Mouse (Mus musculus) gonadal fat pad, adult 2 months (tissue): ENCODE measurements around the gene Slc25a28. TPM values are rescaled to one million over a fixed set of nuclear protein-coding genes. Genes with fewer than 3 reads are reported as not detected.

Source experiments
- DNase-seq: peaks from one replicate; pipeline ENCODE4 v3.0.0-alpha.2; 2012; ENCODE audit warnings: low read depth
- polyA plus RNA-seq: library from polyadenylated mRNA; depleted of rRNA; stranded (reverse); fragments of >200 nt; gene quantifications from 2 replicates; pipeline ENCODE4 v1.2.3, GENCODE M21; 2012

Gene Slc25a28
- polyA plus RNA-seq, 1 experiment = 91.0 TPM

- no peak for DNase-seq
Observed at GRCm38 (mm10) chr19:43678467-43679003, 3.9 kb upstream of the Slc25a28 start.

GRCm38 (mm10) chr19:43675525-43676400 lies 1.1 kb upstream of the Slc25a28 start:
- DNase-seq = no peak

GRCm38 (mm10) chr19:43674316-43674689 lies 378 bp downstream of the Slc25a28 start:
- no peak for DNase-seq

GRCm38 (mm10) chr19:43673513-43674315 lies 967 bp downstream of the Slc25a28 start:
- DNase-seq = no peak

GRCm38 (mm10) chr19:43671054-43671453 lies 3.6 kb downstream of the Slc25a28 start:
- DNase-seq = no peak

GRCm38 (mm10) chr19:43669136-43669759 lies 5.4 kb downstream of the Slc25a28 start:
- DNase-seq = no peak

GRCm38 (mm10) chr19:43667430-43667809 lies 7.3 kb downstream of the Slc25a28 start:
- no peak for DNase-seq

- DNase-seq = no peak
Observed at GRCm38 (mm10) chr19:43666661-43667429, 7.8 kb downstream of the Slc25a28 start.

GRCm38 (mm10) chr19:43665441-43666048 lies 9.1 kb downstream of the Slc25a28 start:
- no peak for DNase-seq

- DNase-seq = no peak
Observed at GRCm38 (mm10) chr19:43663471-43663870, 11.2 kb downstream of the Slc25a28 start.

- DNase-seq = no peak
Observed at GRCm38 (mm10) chr19:43662176-43662967, 12.3 kb downstream of the Slc25a28 start.

- no peak for DNase-seq
Observed at GRCm38 (mm10) chr19:43660774-43661173, 13.9 kb downstream of the Slc25a28 start.

GRCm38 (mm10) chr19:43659632-43660031 lies 15.0 kb downstream of the Slc25a28 start:
- DNase-seq = no peak

- DNase-seq = no peak
Observed at GRCm38 (mm10) chr19:43655735-43656492, 18.8 kb downstream of the Slc25a28 start.

GRCm38 (mm10) chr19:43651241-43651785 lies 23.4 kb downstream of the Slc25a28 start:
- DNase-seq = no peak

- DNase-seq = no peak
Observed at GRCm38 (mm10) chr19:43648343-43648742, 26.3 kb downstream of the Slc25a28 start.

GRCm38 (mm10) chr19:43647261-43647660 lies 27.4 kb downstream of the Slc25a28 start:
- DNase-seq = no peak

- no peak for DNase-seq
Observed at GRCm38 (mm10) chr19:43646852-43647251, 27.8 kb downstream of the Slc25a28 start.

- DNase-seq = no peak
Observed at GRCm38 (mm10) chr19:43645508-43645907, 29.2 kb downstream of the Slc25a28 start.
